Mouse (Mus musculus) G1E (cell line): ENCODE results near the gene Arhgap35. TPM values are rescaled to one million over a fixed set of nuclear protein-coding genes. Genes with fewer than 3 reads are reported as not detected.
"Not testable (repeated sequence)": the region's sequence is repeated elsewhere in the genome, so short reads cannot be mapped to it uniquely, and the experiment has no call there.

ENCODE experiments used
- ATAC-seq: 2 replicates; pipeline ENCODE4 v1.8.0; 2016; ENCODE audit warnings: mild to moderate bottlenecking; ENCODE audit not compliant: insufficient number of reproducible peaks, poor library complexity, low FRiP score, severe bottlenecking; ENCODE audit errors: extremely low read depth
- DNase-seq: peaks from one replicate; pipeline ENCODE4 v3.0.0; 2012; ENCODE audit warnings: low spot score
- H3K27me3 ChIP-seq: 2 replicates; pipeline ENCODE4 v1.6.1; 2012; ENCODE audit warnings: mild to moderate bottlenecking, low read length, inconsistent platforms; ENCODE audit not compliant: insufficient read depth
- H3K36me3 ChIP-seq: replicated peaks from 2 replicates; pipeline ENCODE3; 2012; ENCODE audit warnings: mild to moderate bottlenecking, inconsistent platforms
- H3K4me1 ChIP-seq: 2 replicates; pipeline ENCODE4 v1.6.1; 2012; ENCODE audit warnings: low read depth, low read length, inconsistent platforms, mixed read lengths; ENCODE audit not compliant: insufficient read depth
- H3K4me3 ChIP-seq: 2 replicates; pipeline ENCODE4 v1.5.1; 2012; ENCODE audit warnings: low read depth, mild to moderate bottlenecking, inconsistent platforms, low read length, moderate library complexity, mixed read lengths
- H3K9me3 ChIP-seq: replicated peaks from 2 replicates; pipeline ENCODE4 v1.6.1; 2012; ENCODE audit warnings: inconsistent platforms
- CTCF ChIP-seq: IDR thresholded peaks from 2 replicates; pipeline ENCODE4 v1.5.1; 2012; ENCODE audit warnings: low read depth, low read length, inconsistent platforms, mixed read lengths
- GATA1 ChIP-seq: IDR thresholded peaks from 2 replicates; pipeline ENCODE4 v1.6.1; 2012; ENCODE audit warnings: borderline replicate concordance, low read length, inconsistent platforms, mixed read lengths
- GATA2 ChIP-seq: IDR thresholded peaks from 2 replicates; pipeline ENCODE4 v1.6.1; 2012; ENCODE audit warnings: low read depth, low read length, inconsistent platforms, borderline replicate concordance
- POLR2AphosphoS5 ChIP-seq: IDR thresholded peaks from 2 replicates; pipeline ENCODE4 v1.6.1; 2012; ENCODE audit warnings: low read depth, low read length, inconsistent platforms; ENCODE audit not compliant: insufficient replicate concordance
- TAL1 ChIP-seq: conservative IDR thresholded peaks from 2 replicates; pipeline ENCODE4 v1.6.1; 2012; ENCODE audit warnings: low read depth, low read length, inconsistent platforms, mixed read lengths
- polyA plus RNA-seq: library from polyadenylated mRNA; stranded (reverse); fragments of >175 nt; gene quantifications from 2 replicates; pipeline ENCODE4 v1.2.3, GENCODE M21; 2012
- total RNA-seq, 2 experiments: library from RNA; stranded (forward) in 1 of 2; stranded (reverse) in 1 of 2; fragments of 200-1000 nt in 1 of 2; fragments of >200 nt in 1 of 2; fragmentation: Nextera tagmentation in 1 of 2; gene quantifications; 2 replicates each; pipeline ENCODE4 v1.2.3; 2014 to 2017

Gene Arhgap35
- total RNA-seq (2014; fragmentation: Nextera tagmentation) (12.2 and 14.4 TPM in 2 replicates), total RNA-seq (2017) (7.0 and 8.0 TPM in 2 replicates), polyA plus RNA-seq (2.3 and 3.5 TPM in 2 replicates)

- DNase-seq (peak; percentile 94), ATAC-seq (peak; percentile 97)
- Histone ChIP-seq H3K4me3 (peak within 1 kb of the TSS; percentile 90), H3K27me3 (peaks cover 25% of the 10 kb centered on the region), H3K9me3 (no peaks in the 10 kb centered on the region), H3K36me3 (peaks cover 20% of the 10 kb centered on the region), H3K4me1 (peaks cover 35% of the 10 kb centered on the region)
- TF ChIP-seq TAL1 (no peak), POLR2AphosphoS5 (no peak), GATA2 (no peak), CTCF (no peak), GATA1 (no peak)
Observed at GRCm38 (mm10) chr7:16614888-16615715, at the start of gene Arhgap35. Gene Arhgap35, minus strand, starts transcription at chr7:16614993.

GRCm38 (mm10) chr7:16644260-16644659 lies 29.5 kb upstream of the Arhgap35 start:
- Histone ChIP-seq H3K36me3 (no peaks in the 10 kb centered on the region), H3K27me3 (peaks cover 2% of the 10 kb centered on the region; the same call in 1 of the 2 replicates), H3K9me3 (no peaks in the 10 kb centered on the region), H3K4me1 (no peaks in the 10 kb centered on the region), H3K4me3 (no peak overlapping the region)
- DNase-seq = no peak
- ATAC-seq = no peak
- TF ChIP-seq TAL1 (no peak), GATA1 (no peak)

GRCm38 (mm10) chr7:16643106-16643505 lies 28.3 kb upstream of the Arhgap35 start:
- not testable (repeated sequence) for H3K4me3 ChIP-seq, H3K9me3 ChIP-seq, H3K4me1 ChIP-seq, H3K27me3 ChIP-seq, ATAC-seq, DNase-seq, H3K36me3 ChIP-seq

- DNase-seq (no peak), ATAC-seq (no peak)
- TF ChIP-seq GATA2 (no peak), CTCF (no peak), TAL1 (no peak), GATA1 (no peak), POLR2AphosphoS5 (no peak)
- no peaks in the 10 kb centered on the region for H3K4me1 ChIP-seq
- H3K9me3 ChIP-seq = no peaks in the 10 kb centered on the region
- no peak overlapping the region for H3K4me3 ChIP-seq
- no peaks in the 10 kb centered on the region for H3K36me3 ChIP-seq
- H3K27me3 ChIP-seq = peaks cover 3% of the 10 kb centered on the region
Observed at GRCm38 (mm10) chr7:16639028-16639427, 24.2 kb upstream of the Arhgap35 start.

GRCm38 (mm10) chr7:16635116-16635515 lies 20.3 kb upstream of the Arhgap35 start:
- Histone ChIP-seq H3K36me3 (no peaks in the 10 kb centered on the region), H3K27me3 (peaks cover 6% of the 10 kb centered on the region; the same call in 1 of the 2 replicates), H3K4me3 (no peak overlapping the region), H3K9me3 (no peaks in the 10 kb centered on the region), H3K4me1 (no peaks in the 10 kb centered on the region)
- DNase-seq (no peak), ATAC-seq (no peak)
- TF ChIP-seq GATA1 = no peak
- no peak for TF ChIP-seq CTCF
- no peak for TF ChIP-seq TAL1
- TF ChIP-seq GATA2 = no peak
- TF ChIP-seq POLR2AphosphoS5 = no peak

- H3K27me3 ChIP-seq, H3K9me3 ChIP-seq, ATAC-seq, H3K36me3 ChIP-seq, H3K4me3 ChIP-seq, H3K4me1 ChIP-seq, DNase-seq: not testable (repeated sequence)
Observed at GRCm38 (mm10) chr7:16633913-16634312, 19.1 kb upstream of the Arhgap35 start.

- Histone ChIP-seq H3K4me3 (no peak overlapping the region), H3K36me3 (no peaks in the 10 kb centered on the region), H3K9me3 (no peaks in the 10 kb centered on the region), H3K4me1 (peaks cover 5% of the 10 kb centered on the region; the same call in 1 of the 2 replicates), H3K27me3 (peaks cover 2% of the 10 kb centered on the region; the same call in 1 of the 2 replicates)
- DNase-seq = no peak
- ATAC-seq = no peak
- TF ChIP-seq CTCF = no peak
Observed at GRCm38 (mm10) chr7:16631932-16632331, 17.1 kb upstream of the Arhgap35 start.
